8 mouse cellular contexts compared by ENCODE assay signal in genomic region chr11:58801558-58802228, GRCm38 (mm10). TPM values are rescaled to one million over a fixed set of nuclear protein-coding genes. Genes with fewer than 3 reads are reported as not detected.
DNase-seq lines count a peak whose midpoint lies in the region; ATAC-seq and TF ChIP-seq lines count a peak whose summit lies in the region.

Gene Fam183b, minus strand, starts transcription at chr11:58801960.

- TF ChIP-seq CTCF in liver, adult 2 months (IDR thresholded peaks at IDR 0.05; ENCODE audit: low read depth, low read length) = no peak
- no peak for TF ChIP-seq CTCF in hindbrain, postnatal 0 days (IDR thresholded peaks at IDR 0.05; ENCODE audit: low read depth)
- no peak for TF ChIP-seq CTCF in gastrocnemius, adult 2 months (IDR thresholded peaks at IDR 0.05)

- WGBS in liver, adult 2 months = 35% methylated on average over 14 of the region's 14 CpGs
- WGBS in forebrain, embryonic 10.5 days = 35% methylated on average over 14 of the region's 14 CpGs
- WGBS in hindbrain, postnatal 0 days = 22% methylated on average over 14 of the region's 14 CpGs
- WGBS in neural tube, embryonic 11.5 days = 42% methylated on average over 14 of the region's 14 CpGs

- no peaks in the 10 kb centered on the region for H3K9me3 ChIP-seq in forebrain, embryonic 10.5 days
- no peaks in the 10 kb centered on the region for H3K9me3 ChIP-seq in hindbrain, postnatal 0 days (ENCODE audit: low read length)
- H3K9me3 ChIP-seq in neural tube, embryonic 11.5 days (ENCODE audit: control insufficient read depth, low read length) = no peaks in the 10 kb centered on the region

- H3K4me3 ChIP-seq in liver, adult 2 months (ENCODE audit: insufficient read depth, low read depth, low read length) = no peak within 1 kb of the TSS
- H3K4me3 ChIP-seq in forebrain, embryonic 10.5 days = peak within 1 kb of the TSS; percentile 21; the same call in 1 of the 2 replicates
- H3K4me3 ChIP-seq in hindbrain, postnatal 0 days (ENCODE audit: low read length) = no peak within 1 kb of the TSS
- no peak within 1 kb of the TSS for H3K4me3 ChIP-seq in neural tube, embryonic 11.5 days (ENCODE audit: low read depth, low read length)
- H3K4me3 ChIP-seq in gastrocnemius, adult 2 months = no peak within 1 kb of the TSS

- peak; percentile 72 for DNase-seq in liver, adult 2 months (ENCODE audit: extremely low read depth, low read depth, low spot score)
- no peak for DNase-seq in liver
- peak; percentile 76 for DNase-seq in brain, adult 2 months (ENCODE audit: low read depth, low spot score)
- peak; percentile 21 for DNase-seq in forebrain, embryonic 10.5 days (ENCODE audit: extremely low spot score, low spot score)
- peak; percentile 77 for DNase-seq in hindbrain, postnatal 0 days (ENCODE audit: low spot score)
- peak; percentile 46 for DNase-seq in neural tube, embryonic 11.5 days (ENCODE audit: low spot score)
- DNase-seq in gastrocnemius, adult 2 months = no peak
- no peak for DNase-seq in right cerebral cortex, postnatal 14 days

- no peaks in the 10 kb centered on the region for H3K27me3 ChIP-seq in liver, adult 2 months (ENCODE audit: control insufficient read depth, insufficient read depth, low read length)
- H3K27me3 ChIP-seq in forebrain, embryonic 10.5 days (ENCODE audit: poor library complexity, severe bottlenecking) = no peaks in the 10 kb centered on the region
- H3K27me3 ChIP-seq in hindbrain, postnatal 0 days (ENCODE audit: insufficient read depth, low read length) = no peaks in the 10 kb centered on the region
- no peaks in the 10 kb centered on the region for H3K27me3 ChIP-seq in neural tube, embryonic 11.5 days (ENCODE audit: control insufficient read depth, insufficient read depth, low read length)

- H3K27ac ChIP-seq in liver, adult 2 months (replicated peaks; ENCODE audit: insufficient read depth, low read depth, low read length) = no peak within 1 kb of the TSS
- 0 out of 2 replicates have a peak within 1 kb of the TSS, but pooled peaks have one; percentile 35 for H3K27ac ChIP-seq in forebrain, embryonic 10.5 days
- H3K27ac ChIP-seq in hindbrain, postnatal 0 days = no peak within 1 kb of the TSS
- H3K27ac ChIP-seq in neural tube, embryonic 11.5 days (ENCODE audit: low read depth, low read length) = no peak within 1 kb of the TSS
- H3K27ac ChIP-seq in gastrocnemius, adult 2 months = no peak within 1 kb of the TSS

- no peaks in the 10 kb centered on the region for H3K36me3 ChIP-seq in liver, adult 2 months (ENCODE audit: control insufficient read depth, insufficient read depth, low read length)
- no peaks in the 10 kb centered on the region for H3K36me3 ChIP-seq in forebrain, embryonic 10.5 days (replicated peaks)
- H3K36me3 ChIP-seq in hindbrain, postnatal 0 days (ENCODE audit: insufficient read depth, low read length) = no peaks in the 10 kb centered on the region
- no peaks in the 10 kb centered on the region for H3K36me3 ChIP-seq in neural tube, embryonic 11.5 days (ENCODE audit: control insufficient read depth, insufficient read depth, low read length)

- ATAC-seq in hindbrain, postnatal 0 days = peak; percentile 84
- peak; percentile 55; the same call in 1 of the 2 replicates for ATAC-seq in neural tube, embryonic 11.5 days (ENCODE audit: insufficient read depth, low FRiP score, low TSS enrichment)

- intact Hi-C loops in gastrocnemius, adult 2 months (cut with DNase I) = no loop called here

- H3K4me1 ChIP-seq in liver, adult 2 months (ENCODE audit: control insufficient read depth, insufficient read depth, low read length) = peaks cover 7% of the 10 kb centered on the region
- peaks cover 17% of the 10 kb centered on the region for H3K4me1 ChIP-seq in forebrain, embryonic 10.5 days
- 0 out of 2 replicates have a peak, but pooled peaks cover 8% of the 10 kb centered on the region for H3K4me1 ChIP-seq in hindbrain, postnatal 0 days (ENCODE audit: insufficient read depth, low read length)
- H3K4me1 ChIP-seq in neural tube, embryonic 11.5 days (ENCODE audit: control insufficient read depth, insufficient read depth, low read length) = peaks cover 10% of the 10 kb centered on the region; the same call in 1 of the 2 replicates

- no peak within 1 kb of the TSS for H3K9ac ChIP-seq in liver, adult 2 months (ENCODE audit: low read depth, low read length)
- H3K9ac ChIP-seq in hindbrain, postnatal 0 days (replicated peaks; ENCODE audit: low read length) = no peak within 1 kb of the TSS
- H3K9ac ChIP-seq in neural tube, embryonic 11.5 days (ENCODE audit: low read length) = 0 out of 2 replicates have a peak within 1 kb of the TSS, but pooled peaks have one; percentile 11

- H3K4me2 ChIP-seq in hindbrain, postnatal 0 days (ENCODE audit: low read depth, low read length) = peak within 1 kb of the TSS; percentile 33
- peak within 1 kb of the TSS; percentile 22 for H3K4me2 ChIP-seq in neural tube, embryonic 11.5 days (ENCODE audit: low read depth)

- H3K79me2 ChIP-seq in liver, adult 2 months (ENCODE audit: control insufficient read depth, insufficient read depth, low read length) = no peaks in the 10 kb centered on the region

- no peak for TF ChIP-seq POLR2A in liver, adult 2 months (IDR thresholded peaks at IDR 0.05; ENCODE audit: extremely low read depth, insufficient read depth, low read length)

RNA-seq across cellular contexts. Expression of gene Fam183b, which starts in this region (rescaled TPM):
- not detected in 2 replicates for total RNA-seq in liver, adult 2 months (2014; rRNA removed)
- polyA plus RNA-seq in liver, adult 2 months (2012; rRNA removed) = not detected in 2 replicates
- polyA plus RNA-seq in forebrain, embryonic 10.5 days (2016; fragmentation: Nextera tagmentation; extraction: Ambion mirVana) = 1.0 and 1.9 TPM in 2 replicates
- total RNA-seq in hindbrain, postnatal 0 days (2014; rRNA removed) = 4.7 and 5.9 TPM in 2 replicates
- 11.1 and 15.0 TPM in 2 replicates for polyA plus RNA-seq in hindbrain, postnatal 0 days (2015; fragmentation: Nextera tagmentation; extraction: Ambion mirVana)
- 6.3 and 6.8 TPM in 2 replicates for polyA plus RNA-seq in neural tube, embryonic 11.5 days (2014; fragmentation: Nextera tagmentation; extraction: Ambion mirVana)
- not detected for total RNA-seq in gastrocnemius, adult 2 months (2021)

Comparison
In these comparisons a context has a peak if more than half of its experiments do, and no peak if none do; other contexts are left out.
1. Peak in DNase-seq in liver, adult 2 months; RNA of the gene not detected or under 1 TPM.
2. DNase-seq: peak in brain, adult 2 months (single experiment), forebrain, embryonic 10.5 days (single experiment), hindbrain, postnatal 0 days (single experiment) and neural tube, embryonic 11.5 days (single experiment); none in liver (single experiment), gastrocnemius, adult 2 months (single experiment) and right cerebral cortex, postnatal 14 days (single experiment).